Mouse (Mus musculus) heart, adult 18-20 months (tissue): Measurements from ENCODE around the gene Gm14288. TPM values are rescaled to one million over a fixed set of nuclear protein-coding genes. Genes with fewer than 3 reads are reported as not detected.
"Not testable (repeated sequence)": the region's sequence is repeated elsewhere in the genome, so short reads cannot be mapped to it uniquely, and the experiment has no call there.

Source experiments
- DNase-seq, 2 experiments: peaks; one replicate each; pipeline ENCODE4 v3.0.0; 2021 to 2022; ENCODE audit warnings: mixed read lengths in 1 of 2
- long read RNA-seq, 2 experiments: library from polyadenylated mRNA; stranded (forward); transcript quantifications; one replicate each; pipeline ENCODE4 v2.0.0; 2021
- total RNA-seq, 2 experiments: library from RNA; stranded (reverse); gene quantifications; 2 replicates each; pipeline ENCODE4 v1.2.3; 2021

Gm14288 gene
- total RNA-seq = 10 to 100 TPM; 17.2 to 22.5 TPM
- long read RNA-seq, experiment 1, transcript Gm14288-201 (3 exons, 3,438 nt) = major isoform, 6 of 7 reads
- long read RNA-seq, experiment 1, partial matches to known transcripts = 0 of 7 reads
- long read RNA-seq, experiment 1, other reads (novel, unspliced or antisense) = 1 of 7 reads
- long read RNA-seq, experiment 2, partial matches to known transcripts = 0 of 3 reads
- long read RNA-seq, experiment 2, other reads (novel, unspliced or antisense) = 0 of 3 reads

GRCm38 (mm10) chr2:175800993-175801392, at the start of gene Gm14288:
Gm14288 (minus strand) TSS chr2:175801093.
- DNase-seq = not testable (repeated sequence)

GRCm38 (mm10) chr2:175741237-175741636, 59.7 kb downstream of the Gm14288 start, which contains the start of gene Gm2007:
Gm2007 (plus strand) TSS chr2:175741537.
- not testable (repeated sequence) for DNase-seq

Other genes with a start within 250 kb of the Gm14288 start
- gene Gm11007, start 157.1 kb downstream of the Gm14288 start, total RNA-seq = not detected
- gene Zfp969, start 97.4 kb downstream of the Gm14288 start, total RNA-seq = 10 to 100 TPM; 42.0 to 78.2 TPM
- gene Gm2007, start 59.6 kb downstream of the Gm14288 start, total RNA-seq = not detected
- 10 to 100 TPM; 16.2 to 17.0 TPM for gene Gm6710, start 68.1 kb upstream of the Gm14288 start, total RNA-seq
- gene Zfp966, start 130.0 kb upstream of the Gm14288 start, total RNA-seq = 10 to 100 TPM; 10.6 to 12.5 TPM
- 10 to 100 TPM; 17.7 to 19.7 TPM for gene Gm2026, start 164.2 kb upstream of the Gm14288 start, total RNA-seq